Mouse (Mus musculus) gastrocnemius, adult 8-10 months (tissue): ENCODE measurements at regions not wholly inside any gene's neighbourhood (a gene's known extent, or its start where the extent isn't known, plus 50 kb on each side); places are given as distances from the start of the nearest gene placed in this dataset.

Source experiments
- DNase-seq, 2 experiments: peaks; one replicate each; pipeline ENCODE4 v3.0.0; 2022; ENCODE audit warnings: low spot score in 2 of 2

DNA sequence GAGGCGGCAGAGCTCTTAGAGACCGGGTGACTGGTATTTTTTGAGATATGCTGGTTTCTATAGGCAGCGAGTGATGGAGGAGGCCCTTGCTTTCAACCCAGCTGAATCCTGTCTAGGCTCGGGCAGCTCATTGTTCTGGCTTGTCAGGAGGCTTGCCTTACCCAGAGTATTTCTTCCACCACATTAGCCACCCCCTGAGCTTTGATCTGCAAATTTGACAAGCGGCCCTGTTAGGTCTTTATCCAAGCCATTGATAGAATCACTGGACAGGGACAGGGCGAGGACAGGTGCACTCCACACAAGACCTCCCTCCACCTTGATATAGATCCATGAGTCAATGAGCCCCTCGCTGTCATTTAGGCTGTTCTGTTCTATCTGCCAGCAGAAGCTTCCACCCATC lies 343.0 kb upstream of the Fam19a5 start:
- no peak for DNase-seq

DNA sequence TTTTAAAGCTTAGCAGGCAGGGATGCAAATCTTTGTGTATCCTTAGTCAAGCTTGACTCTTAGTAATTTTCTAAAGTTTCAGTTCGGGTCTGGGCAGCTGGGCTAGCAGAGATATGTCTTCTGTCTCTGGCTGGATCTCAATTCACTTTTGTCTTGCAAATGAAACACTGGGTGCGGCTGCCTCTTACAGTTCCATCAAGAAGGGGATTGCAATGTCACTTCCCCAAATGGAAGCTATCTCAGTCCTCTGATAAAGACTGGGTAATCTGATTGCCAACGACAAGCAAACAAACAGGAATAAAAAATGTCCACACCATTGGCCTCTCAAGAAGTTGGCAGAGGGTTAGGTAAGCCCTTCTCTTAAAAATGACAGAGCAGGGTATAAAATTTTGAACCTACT lies 314.1 kb upstream of the Fam19a5 start:
- no peak for DNase-seq

DNA sequence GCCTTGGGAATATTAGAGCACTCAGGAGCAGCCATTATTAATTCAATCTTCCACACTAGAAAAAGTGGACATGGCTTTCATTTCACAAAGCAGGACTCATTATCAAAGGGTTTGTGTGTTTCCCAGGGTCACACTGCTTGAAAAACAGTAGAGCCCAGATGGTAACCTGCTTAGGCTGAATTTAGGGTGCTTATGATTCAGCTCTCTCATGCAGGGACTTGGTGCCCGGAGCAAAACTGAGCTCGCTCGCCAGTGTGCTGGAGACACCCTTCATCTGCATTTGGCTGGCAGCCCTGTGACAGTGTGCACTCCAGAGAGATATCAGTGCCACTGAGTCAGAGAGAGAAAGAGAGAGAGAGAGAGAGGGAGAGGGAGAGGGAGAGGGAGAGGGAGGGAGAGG lies 308.0 kb upstream of the Fam19a5 start:
- DNase-seq, result no peak

DNA sequence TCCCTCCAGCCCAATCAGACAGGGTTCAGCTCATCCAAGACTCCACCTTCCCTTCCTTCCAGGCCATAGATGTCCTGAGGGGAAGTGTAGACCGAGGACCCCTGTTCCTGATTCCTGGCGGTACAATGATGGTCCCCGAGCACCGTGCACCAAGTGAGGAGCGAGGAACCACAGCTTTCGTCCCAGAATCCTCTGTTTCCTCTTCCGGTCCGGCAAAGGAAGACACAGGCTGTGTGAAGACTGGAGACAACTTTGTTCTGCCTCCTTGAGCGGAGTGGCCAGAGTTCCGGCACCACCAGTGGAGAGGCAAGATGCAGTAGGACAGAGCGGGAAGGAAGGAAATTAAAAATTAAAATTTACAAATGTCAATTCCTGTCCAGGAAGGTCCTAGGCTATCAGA lies 305.0 kb upstream of the Fam19a5 start:
- no peak for DNase-seq

DNA sequence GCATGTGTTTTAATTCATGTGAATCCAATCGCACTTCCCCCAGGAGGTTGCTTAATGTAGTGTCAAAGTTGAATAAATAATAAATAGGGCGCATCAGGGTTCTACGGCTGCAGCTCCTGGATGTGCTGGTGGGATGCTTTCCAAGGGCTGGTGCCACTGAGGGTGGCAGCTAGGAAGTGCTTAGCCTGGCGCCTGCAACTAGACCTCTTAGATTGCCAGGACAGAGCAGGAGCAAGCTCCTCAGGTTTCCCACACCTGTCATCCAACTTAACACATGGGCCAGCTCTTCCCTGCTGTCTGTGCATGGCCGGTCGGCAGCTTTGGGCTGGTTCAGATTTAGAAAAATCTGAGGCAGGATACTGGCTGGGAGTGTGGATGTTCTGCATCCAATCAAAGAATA lies 282.6 kb upstream of the Fam19a5 start:
- DNase-seq, result peak in 1 of 2 experiments; percentile 8

DNA sequence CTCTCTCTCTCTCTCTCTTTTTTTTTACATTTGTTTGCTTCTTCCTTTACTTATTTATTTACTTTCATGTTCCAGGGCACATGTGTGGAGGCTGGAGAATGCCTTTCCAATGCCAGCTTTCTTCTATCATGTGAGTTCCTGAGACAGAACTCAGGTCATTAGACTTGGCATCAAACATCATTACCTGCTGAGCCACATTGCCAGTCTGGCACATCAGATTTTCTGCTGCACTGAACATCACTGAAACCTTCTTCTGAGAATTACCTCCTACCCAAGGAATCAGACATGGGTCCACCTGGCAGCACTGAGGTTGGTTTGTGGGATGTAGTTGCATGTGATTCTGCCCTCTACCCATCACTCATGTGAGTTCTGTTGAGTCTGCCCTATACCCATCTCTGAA lies 279.2 kb upstream of the Fam19a5 start:
- no peak for DNase-seq

DNA sequence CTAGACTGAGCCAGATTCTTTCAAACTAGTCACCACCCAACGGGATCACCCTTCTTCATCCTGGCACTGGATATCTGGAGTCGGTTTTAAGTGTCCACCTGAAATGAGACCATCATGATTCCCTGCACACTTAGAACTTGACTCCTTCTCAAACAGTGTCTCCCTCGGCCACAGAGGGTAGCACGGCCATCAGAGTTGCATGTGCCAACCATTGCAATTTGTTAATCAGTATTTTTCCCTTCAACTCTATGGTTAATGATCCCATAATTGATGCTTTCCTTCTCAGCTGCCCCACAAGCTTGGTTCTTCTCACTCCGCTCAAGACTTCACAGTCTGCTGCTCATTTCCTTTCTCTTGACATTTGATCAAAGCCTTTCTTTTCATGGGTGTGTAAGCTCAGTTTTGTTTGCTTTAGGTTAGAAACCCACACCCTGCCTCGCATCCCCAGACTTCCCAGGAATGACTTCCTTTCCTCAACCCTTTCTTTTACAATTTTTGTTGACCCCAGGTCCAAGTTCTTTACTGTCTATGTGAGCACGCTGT lies 253.0 kb upstream of the Fam19a5 start:
- no peak for DNase-seq

DNA sequence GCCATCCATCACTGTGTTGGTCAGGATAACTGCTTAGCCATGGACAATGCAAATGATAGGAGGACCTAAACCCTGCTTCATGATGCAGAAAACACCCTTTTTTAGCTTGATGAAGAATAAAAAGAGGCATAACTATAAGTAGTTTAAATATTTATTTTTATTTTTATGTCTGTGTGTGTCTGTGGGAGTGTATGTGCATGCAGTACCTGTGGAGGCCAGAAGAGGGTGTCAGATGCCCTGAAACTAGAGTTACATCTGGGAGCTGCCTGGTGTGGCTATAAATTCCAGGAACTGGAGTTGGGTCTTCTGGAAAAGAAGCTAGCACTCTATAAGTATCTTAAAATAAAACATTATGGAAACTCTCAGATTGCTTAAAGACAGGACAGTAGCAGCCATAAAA lies 224.2 kb upstream of the Fam19a5 start:
- no peak for DNase-seq

DNA sequence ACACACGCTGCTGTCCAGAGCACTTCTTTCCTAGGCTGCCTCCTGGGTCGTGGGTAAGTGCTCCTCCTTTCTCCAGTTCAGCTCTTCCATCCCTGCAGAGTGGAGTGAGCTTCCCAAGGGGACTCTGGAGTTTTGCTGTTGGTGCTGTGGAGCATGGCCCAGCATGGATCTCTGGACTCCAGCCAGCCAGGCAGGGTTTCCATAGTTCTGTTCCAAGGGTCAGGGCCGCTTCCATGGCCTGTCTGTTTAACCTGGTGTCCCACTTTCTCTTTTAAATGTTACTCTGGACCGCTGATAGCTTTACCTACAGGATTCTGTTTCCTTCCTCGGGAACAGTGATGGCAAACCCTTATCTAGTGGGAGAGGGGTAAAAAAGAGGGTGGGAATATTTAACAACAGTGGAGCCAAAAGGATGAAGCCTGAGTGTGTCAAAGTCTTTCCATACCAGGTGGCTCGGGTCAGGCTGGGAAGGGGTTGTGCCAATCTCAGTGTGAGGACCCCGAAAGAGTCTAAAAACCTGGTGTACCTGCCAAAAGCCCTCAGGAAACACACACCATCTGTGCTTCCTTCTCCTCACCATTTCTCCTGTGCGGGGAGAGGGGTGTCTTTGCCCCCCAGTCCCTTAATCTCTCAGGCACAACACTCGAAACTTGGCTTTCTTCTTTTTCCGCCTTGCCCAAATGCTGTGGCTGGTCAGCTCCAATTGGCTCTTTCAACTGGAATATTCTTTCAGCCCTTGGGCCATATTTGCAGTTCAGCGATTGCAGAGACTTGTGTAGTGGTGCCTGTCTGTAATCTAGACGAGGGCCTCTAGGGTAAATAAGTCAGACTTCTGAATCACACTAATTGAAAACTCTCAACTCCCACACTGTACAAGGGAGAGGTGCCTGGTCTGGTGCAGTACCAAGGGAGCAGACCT lies 222.8 kb upstream of the Fam19a5 start:
- DNase-seq, result no peak

DNA sequence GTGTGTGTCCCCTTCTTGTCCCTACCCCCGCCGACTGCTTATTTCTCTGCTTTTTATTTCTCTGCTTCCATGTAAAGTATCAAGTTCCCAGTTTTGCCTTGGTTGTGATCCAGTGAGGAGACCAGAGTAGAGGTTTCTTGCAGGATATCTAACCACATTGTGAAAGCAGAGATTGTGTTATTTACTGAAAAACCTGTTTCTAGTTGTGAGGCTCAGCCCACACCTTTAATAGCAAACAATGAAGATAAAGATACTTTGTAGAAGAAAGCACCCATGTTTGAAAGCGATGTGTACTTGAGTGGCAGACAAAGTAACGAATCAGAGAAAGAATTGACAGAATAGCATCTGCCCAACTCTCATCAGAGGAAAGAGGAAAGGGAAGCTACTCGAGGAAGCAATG lies 218.7 kb upstream of the Fam19a5 start:
- DNase-seq, result no peak

DNA sequence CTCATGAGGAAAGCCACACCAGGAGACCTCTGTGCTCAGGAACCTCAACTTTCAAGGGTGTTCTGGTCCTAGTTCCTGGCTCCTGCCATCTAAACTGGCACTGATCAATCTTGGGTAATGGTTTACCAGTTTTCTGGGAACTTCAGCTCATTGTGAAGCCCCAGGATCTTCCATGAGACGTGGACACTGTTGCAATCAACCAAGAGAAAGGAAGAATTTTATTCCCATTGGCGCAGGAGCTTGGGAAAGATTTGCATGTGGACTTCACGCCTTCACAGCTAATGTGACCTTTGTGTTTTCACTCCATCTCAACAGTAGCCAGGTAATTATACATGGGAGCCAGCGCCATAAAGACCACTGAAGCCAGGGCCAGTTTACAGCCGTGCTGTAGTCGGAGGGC lies 217.8 kb upstream of the Fam19a5 start:
- no peak for DNase-seq

DNA sequence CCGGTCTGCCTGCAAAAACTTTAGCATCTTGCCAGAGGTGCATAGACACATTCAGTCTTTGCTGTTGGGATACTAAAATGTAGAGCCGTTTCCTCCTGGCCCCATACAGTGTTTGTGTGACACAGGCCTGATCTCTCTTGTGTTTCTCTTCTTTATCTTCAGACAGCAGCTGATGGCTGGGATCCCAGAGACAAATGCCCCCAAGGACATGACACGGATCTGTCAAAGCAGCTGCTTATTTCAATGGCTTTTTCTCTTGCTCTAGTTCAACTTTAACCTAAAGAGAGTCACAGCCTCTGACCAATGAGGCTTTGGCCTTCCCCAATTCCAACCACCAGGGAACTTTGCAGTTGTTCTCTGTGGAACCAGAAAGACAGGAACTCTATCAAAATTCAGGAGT lies 211.7 kb upstream of the Fam19a5 start:
- no peak for DNase-seq

DNA sequence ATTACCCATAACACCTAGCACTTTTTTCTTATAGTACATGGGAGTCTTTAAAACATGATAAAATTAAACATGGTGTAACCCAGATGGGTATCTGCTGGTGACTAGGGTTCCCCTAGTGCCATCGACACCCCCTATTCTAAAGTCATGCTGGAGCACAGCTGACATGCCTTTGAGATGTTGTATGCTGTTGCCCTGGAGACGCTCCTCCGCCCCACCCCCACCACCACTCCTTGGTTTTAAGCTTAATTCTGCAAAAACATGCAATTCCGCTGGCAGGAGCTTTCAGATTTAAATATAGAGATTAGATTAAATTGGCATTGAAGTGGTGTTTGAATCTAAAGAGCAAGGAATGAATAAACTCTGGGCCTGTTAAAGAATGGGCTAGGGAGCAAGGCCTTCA lies 210.6 kb upstream of the Fam19a5 start:
- no peak for DNase-seq

DNA sequence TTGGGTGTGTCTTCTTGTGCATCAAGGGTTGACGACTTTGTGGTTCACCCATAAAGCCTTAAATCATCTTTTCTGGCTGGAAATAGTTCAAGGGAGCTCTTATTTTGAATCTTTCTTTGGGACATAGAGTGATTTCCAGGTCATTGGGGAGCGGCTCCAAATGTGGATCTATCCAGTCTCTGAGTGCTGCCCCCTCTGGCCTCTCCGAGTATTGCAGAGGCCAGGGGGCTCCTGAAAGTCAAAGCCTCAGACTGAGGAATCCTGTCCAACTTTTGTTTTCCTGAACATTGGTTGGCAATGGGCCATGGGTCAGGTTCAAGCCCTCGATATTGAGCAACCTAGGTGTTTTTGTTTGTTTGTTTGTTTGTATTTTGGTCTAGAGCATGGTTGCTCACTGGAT lies 209.7 kb upstream of the Fam19a5 start:
- DNase-seq, result no peak

DNA sequence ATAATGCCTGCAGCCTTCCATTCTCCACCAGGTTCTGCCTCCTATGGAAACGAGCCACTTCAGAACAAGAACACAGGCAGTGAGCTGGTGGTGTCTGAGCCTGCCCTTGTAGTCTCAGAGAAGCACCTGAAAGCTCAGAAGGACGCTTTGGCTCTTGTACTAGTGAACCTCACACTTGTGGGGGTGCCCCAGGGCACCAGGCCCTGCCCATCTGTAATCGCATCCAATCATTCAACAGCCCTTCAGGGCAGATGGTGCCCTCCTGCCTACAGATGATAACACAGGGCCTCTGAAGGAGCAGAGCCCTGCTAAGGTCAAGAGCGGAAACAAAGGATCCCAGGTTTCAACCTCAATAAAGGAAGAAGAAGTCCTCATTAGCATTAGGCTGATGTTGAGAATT lies 208.8 kb upstream of the Fam19a5 start:
- DNase-seq, result no peak

DNA sequence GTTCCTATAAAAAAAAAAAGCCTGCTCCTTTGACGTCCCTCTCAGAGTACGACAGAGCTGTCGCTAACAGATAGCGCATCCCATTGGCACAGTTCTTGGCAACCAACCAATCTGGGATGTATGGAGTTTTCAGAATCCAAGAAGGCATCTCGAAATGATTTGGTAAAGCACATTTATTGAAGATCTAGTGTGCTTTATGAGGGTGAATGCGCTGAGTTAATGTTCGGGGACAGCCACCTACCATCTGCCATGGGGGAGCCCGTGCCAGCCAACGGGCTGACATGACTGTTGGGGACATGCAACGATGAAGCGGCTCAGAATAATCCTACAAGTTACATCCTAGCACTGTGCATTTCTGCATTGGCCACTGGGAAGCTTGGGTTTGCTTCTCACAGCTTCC lies 208.4 kb upstream of the Fam19a5 start:
- DNase-seq, result no peak

DNA sequence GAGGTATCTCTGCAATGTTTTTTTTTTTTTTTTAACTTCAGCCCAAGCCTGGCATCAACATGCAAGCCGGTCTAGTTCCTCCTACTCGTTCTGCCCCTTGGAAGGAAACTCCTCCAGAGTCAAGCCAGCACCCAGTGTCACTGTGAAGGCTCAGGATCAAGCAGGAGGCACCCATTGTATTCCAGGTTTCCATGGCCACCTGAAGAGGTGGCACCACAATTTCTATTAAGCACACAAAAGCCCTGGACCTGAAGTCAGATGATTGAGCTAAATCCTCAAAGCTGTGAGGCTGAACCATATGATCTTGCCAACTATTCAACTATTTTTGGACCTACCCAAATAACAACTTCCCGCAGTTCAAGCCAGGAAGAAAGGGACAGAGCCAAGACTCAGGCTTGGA lies 204.2 kb upstream of the Fam19a5 start:
- DNase-seq, result no peak

DNA sequence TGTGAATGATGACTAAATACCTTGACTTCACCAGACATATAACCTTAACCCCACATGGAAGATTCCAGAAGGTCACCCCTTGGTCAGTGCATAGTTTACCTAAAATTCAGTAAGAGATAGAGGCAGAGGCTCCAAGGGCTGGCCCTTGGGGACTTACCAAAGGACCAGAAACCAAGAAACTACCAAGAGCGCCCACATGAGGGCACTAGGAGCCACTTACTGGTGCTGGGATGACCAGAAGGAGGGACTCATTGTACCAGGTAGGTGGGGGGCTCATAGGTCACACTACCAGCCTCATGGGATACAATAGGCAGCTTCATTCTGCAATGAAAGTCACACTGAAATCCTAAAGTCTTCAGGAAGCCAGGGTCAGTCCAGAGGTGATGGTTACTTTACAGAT lies 201.4 kb upstream of the Fam19a5 start:
- no peak for DNase-seq

DNA sequence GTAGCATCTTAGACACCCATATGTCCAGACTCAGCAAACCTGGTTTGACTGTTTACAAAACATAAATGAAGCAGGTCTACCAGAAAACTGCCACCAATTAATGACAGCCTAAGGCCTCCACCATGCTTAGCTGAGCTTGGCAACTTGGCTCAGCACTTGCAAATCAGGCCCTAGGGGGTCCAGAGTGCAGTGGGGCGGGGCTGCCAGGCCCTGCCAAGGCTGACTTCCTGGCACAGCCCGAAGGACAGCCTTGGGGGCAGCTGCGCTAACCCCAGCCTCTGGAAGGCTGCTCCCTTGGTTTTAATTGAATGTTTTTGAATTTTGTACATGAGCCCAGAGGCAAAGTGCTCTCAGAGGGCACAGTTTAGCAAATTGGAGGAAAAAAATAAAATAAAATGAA lies 198.3 kb upstream of the Fam19a5 start:
- no peak for DNase-seq

DNA sequence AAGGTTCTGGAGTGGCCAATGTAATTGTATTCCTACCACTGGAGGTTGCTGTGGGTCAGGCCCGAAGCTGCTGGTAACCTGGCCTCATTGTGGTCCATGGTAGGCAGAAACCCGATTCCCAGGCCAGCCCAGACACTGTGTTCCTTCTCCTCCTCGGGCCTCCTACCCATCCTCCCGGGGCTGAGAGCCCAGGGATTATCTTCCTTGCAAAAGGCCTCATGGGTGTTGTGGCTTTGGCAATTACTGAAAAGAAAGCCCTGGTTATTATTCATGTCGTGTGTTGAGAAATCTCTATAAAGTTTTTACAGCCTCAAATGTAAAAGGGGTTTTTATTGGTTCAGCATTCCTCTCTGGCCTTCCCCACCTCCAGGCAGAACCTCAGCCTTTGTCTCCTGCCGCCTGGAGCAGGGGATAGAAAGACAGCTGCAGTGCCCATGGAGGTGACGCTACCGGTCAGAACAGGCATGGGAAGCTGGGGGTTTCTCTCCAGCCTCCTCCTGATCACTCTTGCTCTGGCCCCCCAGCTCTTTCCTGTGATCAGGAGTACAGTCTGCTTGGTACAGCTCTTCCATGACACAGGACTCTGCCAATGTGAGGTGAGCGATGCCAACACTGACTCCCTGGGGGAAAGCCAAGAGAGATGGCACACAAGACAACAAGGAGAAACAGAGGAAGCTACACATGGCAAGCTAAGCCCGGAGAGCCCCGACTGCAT lies 194.4 kb upstream of the Fam19a5 start:
- DNase-seq, result no peak

DNA sequence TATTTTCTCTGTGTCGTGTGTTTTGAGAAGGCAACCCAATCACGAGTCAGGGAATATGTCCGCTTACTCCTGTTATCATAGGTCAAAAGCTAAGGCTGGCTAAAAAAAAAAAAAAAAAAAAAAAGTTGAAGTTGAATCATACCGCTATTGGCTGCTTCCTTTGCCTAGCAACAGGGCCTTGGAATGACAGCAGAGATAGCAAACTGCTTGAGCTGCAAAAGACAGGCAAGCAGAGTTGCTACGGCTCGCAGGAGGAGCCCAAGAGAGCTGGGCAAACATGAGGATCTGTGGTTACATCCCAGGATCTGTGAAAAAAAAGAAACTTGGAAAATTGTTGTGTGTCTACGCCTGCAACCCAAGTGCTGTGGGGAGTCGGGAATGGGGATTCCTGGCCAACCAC lies 191.3 kb upstream of the Fam19a5 start:
- DNase-seq, result no peak

DNA sequence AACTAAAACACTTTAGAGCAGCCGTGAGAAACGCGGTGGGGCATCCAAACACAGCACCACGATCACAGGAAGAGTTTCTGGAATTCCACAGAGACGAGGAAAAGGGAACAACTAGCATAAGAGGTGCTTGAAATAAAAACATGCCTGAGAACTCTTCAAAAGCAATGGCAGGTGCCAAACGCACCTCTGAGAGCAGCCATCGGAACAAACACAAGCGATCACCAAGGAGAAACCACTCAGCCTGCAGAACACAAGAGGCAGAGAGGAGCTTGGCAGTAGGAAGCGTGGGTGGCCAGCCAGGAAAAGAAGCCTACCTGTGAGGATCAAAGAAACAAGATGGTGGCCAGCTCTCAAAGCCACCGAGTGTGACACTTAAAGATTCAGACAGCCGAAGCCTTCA lies 190.2 kb upstream of the Fam19a5 start:
- DNase-seq, result no peak

DNA sequence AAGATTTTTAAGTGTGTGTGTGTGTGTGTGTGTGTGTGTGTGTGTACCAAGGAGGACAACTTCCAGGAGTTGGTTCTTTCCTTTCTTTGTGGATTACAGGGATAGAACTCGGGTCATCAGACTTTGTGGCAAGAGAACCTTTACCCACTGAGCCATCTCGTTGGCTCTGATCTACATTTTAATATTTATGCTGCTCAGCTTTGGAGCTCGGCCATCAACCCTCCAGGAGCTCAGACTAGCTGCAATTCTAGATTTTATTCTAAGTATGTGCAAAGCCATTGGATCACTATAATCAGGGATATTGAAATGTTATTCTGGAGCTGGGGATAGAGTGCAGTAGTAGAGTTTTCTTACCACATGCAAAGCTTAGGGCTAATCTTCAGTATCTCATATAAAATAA lies 183.6 kb upstream of the Fam19a5 start:
- no peak for DNase-seq
